Mouse (Mus musculus) MEL (cell line): ENCODE results near the gene Dpy19l1.

Experiments used
- CTCF ChIP-seq, 3 experiments: IDR thresholded peaks in 2 of 3; conservative IDR thresholded peaks in 1 of 3; 2 replicates each; pipeline ENCODE4 v1.5.1; 2011 to 2012; ENCODE audit warnings: low read length in 3 of 3, low read depth in 2 of 3, mild to moderate bottlenecking in 2 of 3, improper control_type of control experiment in 1 of 3, inconsistent platforms in 1 of 3, mixed read lengths in 1 of 3, moderate library complexity in 1 of 3; ENCODE audit not compliant: control insufficient read depth in 1 of 3, insufficient read depth in 1 of 3, poor library complexity in 1 of 3, severe bottlenecking in 1 of 3
- JUND ChIP-seq: IDR thresholded peaks from 2 replicates; pipeline ENCODE4 v1.6.1; 2011; ENCODE audit warnings: low read depth, mild to moderate bottlenecking, improper control_type of control experiment, low read length
- POLR2A ChIP-seq, 2 experiments: IDR thresholded peaks; 2 replicates each; pipeline ENCODE4 v1.6.1; 2011 to 2012; ENCODE audit warnings: low read length in 2 of 2, mild to moderate bottlenecking in 2 of 2, control low read depth in 1 of 2, improper control_type of control experiment in 1 of 2, low read depth in 1 of 2, moderate library complexity in 1 of 2; ENCODE audit not compliant: control insufficient read depth in 1 of 2, insufficient read depth in 1 of 2, poor library complexity in 1 of 2
- ZNF384 ChIP-seq: IDR thresholded peaks from 2 replicates; pipeline ENCODE4 v1.6.1; 2012; ENCODE audit warnings: low read depth, mild to moderate bottlenecking, inconsistent platforms, low read length, improper control_type of control experiment

DNA sequence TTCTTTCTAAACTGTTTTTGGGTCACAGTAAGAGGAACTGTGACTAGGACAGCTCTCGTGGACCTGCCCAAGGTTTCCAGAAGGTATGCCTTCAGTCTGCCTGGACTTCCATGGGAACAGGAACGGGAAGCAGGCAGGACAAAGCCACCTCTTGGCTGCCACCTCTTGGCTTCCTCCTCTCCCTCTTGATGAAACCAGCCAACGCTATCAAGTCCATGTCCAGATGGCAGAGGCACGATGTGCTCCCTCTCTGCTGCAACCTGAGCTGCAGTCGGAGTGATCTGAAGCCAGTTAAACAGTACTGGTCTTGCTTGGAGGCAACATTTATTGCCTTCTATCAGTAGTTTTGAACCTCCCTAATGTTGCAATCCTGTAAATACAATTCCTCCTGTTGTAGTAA is 84.7 kb downstream of the Dpy19l1 start:
- no peak for TF ChIP-seq JUND
- no peak for TF ChIP-seq CTCF (IDR thresholded peaks at IDR 0.05 in 2 of 3, conservative IDR thresholded peaks at IDR 0.05 in 1 of 3; ENCODE audit: control insufficient read depth in 1 of 3, insufficient read depth in 1 of 3, low read depth in 2 of 3, low read length in 3 of 3, poor library complexity in 1 of 3, severe bottlenecking in 1 of 3)
- TF ChIP-seq POLR2A (IDR thresholded peaks at IDR 0.05; ENCODE audit: control insufficient read depth in 1 of 2, insufficient read depth in 1 of 2, low read depth in 1 of 2, low read length in 2 of 2, poor library complexity in 1 of 2) = no peak
- no peak for TF ChIP-seq ZNF384
